Mouse (Mus musculus): ENCODE data around the gene Xkr7. TPM values are rescaled to one million over a fixed set of nuclear protein-coding genes. Genes with fewer than 3 reads are reported as not detected.

Gene Xkr7
- total and polyA plus RNA-seq, 2 experiments = not detected

- H3K79me2 ChIP-seq (ENCODE audit: control insufficient read depth, insufficient read depth, low read length) = no peaks in the 10 kb centered on the region
- no peak overlapping the region for H3K9ac ChIP-seq (ENCODE audit: low read depth, low read length)
- no peaks in the 10 kb centered on the region for H3K27me3 ChIP-seq (ENCODE audit: control insufficient read depth, insufficient read depth, low read length)
- WGBS = 86% methylated on average over 4 of the region's 4 CpGs
- peak overlapping the region; percentile 55; the same call in 1 of the 2 replicates for H3K27ac ChIP-seq (replicated peaks; ENCODE audit: insufficient read depth, low read depth, low read length)
- H3K36me3 ChIP-seq (ENCODE audit: control insufficient read depth, insufficient read depth, low read length) = no peaks in the 10 kb centered on the region
- H3K4me3 ChIP-seq (ENCODE audit: insufficient read depth, low read depth, low read length) = no peak overlapping the region
- TF ChIP-seq CTCF (IDR thresholded peaks at IDR 0.05; ENCODE audit: low read depth, low read length) = no peak
- no peak for TF ChIP-seq POLR2A (IDR thresholded peaks at IDR 0.05; ENCODE audit: extremely low read depth, insufficient read depth, low read length)
- peaks cover 7% of the 10 kb centered on the region for H3K4me1 ChIP-seq (ENCODE audit: control insufficient read depth, insufficient read depth, low read length)
- DNase-seq (ENCODE audit: extremely low read depth, low read depth, low spot score) = no peak
These were observed 52.2 kb downstream of the Xkr7 start for GRCm38 (mm10) chr2:153083824-153084223.

GRCm38 (mm10) chr2:153084261-153084976 lies 52.8 kb downstream of the Xkr7 start:
- peak; percentile 37 for DNase-seq (ENCODE audit: extremely low read depth, low read depth, low spot score)
- Histone ChIP-seq H3K4me1 (ENCODE audit: control insufficient read depth, insufficient read depth, low read length) (peaks cover 7% of the 10 kb centered on the region), H3K36me3 (ENCODE audit: control insufficient read depth, insufficient read depth, low read length) (no peaks in the 10 kb centered on the region), H3K9ac (ENCODE audit: low read depth, low read length) (no peak overlapping the region), H3K4me3 (ENCODE audit: insufficient read depth, low read depth, low read length) (no peak overlapping the region), H3K27ac (replicated peaks; ENCODE audit: insufficient read depth, low read depth, low read length) (peak overlapping the region; percentile 55; the same call in 1 of the 2 replicates), H3K79me2 (ENCODE audit: control insufficient read depth, insufficient read depth, low read length) (no peaks in the 10 kb centered on the region), H3K27me3 (ENCODE audit: control insufficient read depth, insufficient read depth, low read length) (no peaks in the 10 kb centered on the region)
- TF ChIP-seq CTCF (IDR thresholded peaks at IDR 0.05; ENCODE audit: low read depth, low read length) (no peak), POLR2A (IDR thresholded peaks at IDR 0.05; ENCODE audit: extremely low read depth, insufficient read depth, low read length) (no peak)
- WGBS = 74% methylated on average over 7 of the region's 7 CpGs

GRCm38 (mm10) chr2:153085556-153085955 lies 53.9 kb downstream of the Xkr7 start:
- H3K9ac ChIP-seq (ENCODE audit: low read depth, low read length) = no peak overlapping the region
- H3K27ac ChIP-seq (replicated peaks; ENCODE audit: insufficient read depth, low read depth, low read length) = no peak overlapping the region
- no peaks in the 10 kb centered on the region for H3K27me3 ChIP-seq (ENCODE audit: control insufficient read depth, insufficient read depth, low read length)
- H3K36me3 ChIP-seq (ENCODE audit: control insufficient read depth, insufficient read depth, low read length) = no peaks in the 10 kb centered on the region
- no peak overlapping the region for H3K4me3 ChIP-seq (ENCODE audit: insufficient read depth, low read depth, low read length)
- no peak for DNase-seq (ENCODE audit: extremely low read depth, low read depth, low spot score)
- peaks cover 10% of the 10 kb centered on the region for H3K4me1 ChIP-seq (ENCODE audit: control insufficient read depth, insufficient read depth, low read length)
- no peaks in the 10 kb centered on the region for H3K79me2 ChIP-seq (ENCODE audit: control insufficient read depth, insufficient read depth, low read length)
- 96% methylated on average over 6 of the region's 6 CpGs for WGBS
- TF ChIP-seq POLR2A (IDR thresholded peaks at IDR 0.05; ENCODE audit: extremely low read depth, insufficient read depth, low read length) = no peak
- no peak for TF ChIP-seq CTCF (IDR thresholded peaks at IDR 0.05; ENCODE audit: low read depth, low read length)

- Histone ChIP-seq H3K27me3 (ENCODE audit: control insufficient read depth, insufficient read depth, low read length) (no peaks in the 10 kb centered on the region), H3K27ac (replicated peaks; ENCODE audit: insufficient read depth, low read depth, low read length) (no peak overlapping the region), H3K9ac (ENCODE audit: low read depth, low read length) (no peak overlapping the region), H3K4me3 (ENCODE audit: insufficient read depth, low read depth, low read length) (no peak overlapping the region), H3K79me2 (ENCODE audit: control insufficient read depth, insufficient read depth, low read length) (no peaks in the 10 kb centered on the region), H3K4me1 (ENCODE audit: control insufficient read depth, insufficient read depth, low read length) (peaks cover 10% of the 10 kb centered on the region), H3K36me3 (ENCODE audit: control insufficient read depth, insufficient read depth, low read length) (no peaks in the 10 kb centered on the region)
- 91% methylated on average over 4 of the region's 4 CpGs for WGBS
- no peak for DNase-seq (ENCODE audit: extremely low read depth, low read depth, low spot score)
- TF ChIP-seq CTCF (IDR thresholded peaks at IDR 0.05; ENCODE audit: low read depth, low read length) = no peak
- no peak for TF ChIP-seq POLR2A (IDR thresholded peaks at IDR 0.05; ENCODE audit: extremely low read depth, insufficient read depth, low read length)
These were observed 54.5 kb downstream of the Xkr7 start for GRCm38 (mm10) chr2:153086166-153086565.

- TF ChIP-seq CTCF (IDR thresholded peaks at IDR 0.05; ENCODE audit: low read depth, low read length) = no peak
- no peak for TF ChIP-seq POLR2A (IDR thresholded peaks at IDR 0.05; ENCODE audit: extremely low read depth, insufficient read depth, low read length)
- Histone ChIP-seq H3K9ac (ENCODE audit: low read depth, low read length) (no peak overlapping the region), H3K27me3 (ENCODE audit: control insufficient read depth, insufficient read depth, low read length) (no peaks in the 10 kb centered on the region), H3K79me2 (ENCODE audit: control insufficient read depth, insufficient read depth, low read length) (no peaks in the 10 kb centered on the region), H3K4me1 (ENCODE audit: control insufficient read depth, insufficient read depth, low read length) (peaks cover 6% of the 10 kb centered on the region; the same call in 1 of the 2 replicates), H3K27ac (replicated peaks; ENCODE audit: insufficient read depth, low read depth, low read length) (no peak overlapping the region), H3K36me3 (ENCODE audit: control insufficient read depth, insufficient read depth, low read length) (no peaks in the 10 kb centered on the region), H3K4me3 (ENCODE audit: insufficient read depth, low read depth, low read length) (no peak overlapping the region)
- no peak for DNase-seq (ENCODE audit: extremely low read depth, low read depth, low spot score)
- WGBS = 90% methylated on average over 10 of the region's 10 CpGs
These were observed 55.4 kb downstream of the Xkr7 start for GRCm38 (mm10) chr2:153087091-153087490.

GRCm38 (mm10) chr2:153089316-153089715 lies 57.7 kb downstream of the Xkr7 start:
- Histone ChIP-seq H3K9ac (ENCODE audit: low read depth, low read length) (no peak overlapping the region), H3K27ac (replicated peaks; ENCODE audit: insufficient read depth, low read depth, low read length) (no peak overlapping the region), H3K79me2 (ENCODE audit: control insufficient read depth, insufficient read depth, low read length) (no peaks in the 10 kb centered on the region), H3K36me3 (ENCODE audit: control insufficient read depth, insufficient read depth, low read length) (no peaks in the 10 kb centered on the region), H3K27me3 (ENCODE audit: control insufficient read depth, insufficient read depth, low read length) (no peaks in the 10 kb centered on the region), H3K4me1 (ENCODE audit: control insufficient read depth, insufficient read depth, low read length) (0 out of 2 replicates have a peak, but pooled peaks cover 4% of the 10 kb centered on the region), H3K4me3 (ENCODE audit: insufficient read depth, low read depth, low read length) (no peak overlapping the region)
- DNase-seq (ENCODE audit: extremely low read depth, low read depth, low spot score) = no peak
- TF ChIP-seq CTCF (IDR thresholded peaks at IDR 0.05; ENCODE audit: low read depth, low read length) (no peak), POLR2A (IDR thresholded peaks at IDR 0.05; ENCODE audit: extremely low read depth, insufficient read depth, low read length) (no peak)
- 66% methylated on average over 2 of the region's 2 CpGs for WGBS
